Mouse (Mus musculus) layer of hippocampus, postnatal 36 days (tissue): Measurements from ENCODE around the gene Col20a1. TPM values are rescaled to one million over a fixed set of nuclear protein-coding genes. Genes with fewer than 3 reads are reported as not detected.
A peak's percentile ranks its signal among the peaks of the same experiment; 100 is the strongest.

Experiments
- DNase-seq, 2 experiments: peaks; one replicate each; pipeline ENCODE4 v3.0.0; 2022
- total RNA-seq, 2 experiments: library from RNA; stranded (reverse); gene quantifications; 2 replicates each; pipeline ENCODE4 v1.2.3; 2021

The Col20a1 gene
- 1 to 10 TPM; 2.5 to 3.2 TPM for total RNA-seq

DNA sequence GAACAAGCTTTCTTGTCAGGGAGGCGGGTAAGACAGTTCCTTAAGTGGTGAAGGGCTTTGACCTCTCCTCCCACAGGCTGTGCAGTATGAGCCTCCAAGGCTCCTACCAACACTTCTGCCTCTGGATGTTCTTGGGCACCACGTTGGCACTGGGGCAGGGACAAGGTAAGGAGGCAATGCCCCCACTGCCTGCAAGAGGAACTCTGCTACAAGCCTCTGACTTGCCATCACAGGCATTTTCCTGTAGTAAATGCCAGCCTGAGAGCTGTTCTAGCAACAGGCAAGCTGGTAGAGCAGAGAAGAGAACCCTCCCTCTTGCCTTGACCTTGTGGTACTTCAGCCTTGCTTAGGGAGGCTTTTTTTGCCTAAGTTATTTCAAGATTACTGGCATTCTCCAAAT, at the start of gene Col20a1:
Gene Col20a1, plus strand, starts transcription at position 87 of the 400 bp plus-strand sequence.
- no peak for DNase-seq

DNA sequence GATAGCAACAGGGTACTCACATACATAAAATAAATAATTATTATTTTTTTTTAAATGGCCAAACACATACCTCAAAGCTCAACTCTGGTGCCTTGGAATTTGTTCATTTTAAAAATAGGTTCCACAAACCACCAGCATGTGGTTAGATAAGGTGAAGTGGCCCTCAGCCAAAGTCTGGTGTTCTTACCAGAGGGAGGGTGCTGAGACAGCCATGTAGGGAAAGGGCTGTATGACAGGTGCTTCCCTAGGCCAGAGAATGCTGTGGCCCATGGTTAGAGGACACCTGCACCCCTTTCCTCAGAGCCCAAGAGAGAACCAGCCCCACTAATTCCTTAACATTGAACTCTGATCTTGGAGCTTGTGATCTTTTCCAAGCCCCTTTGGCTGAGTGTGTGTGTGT, 46.1 kb upstream of the Col20a1 start:
- no peak for DNase-seq

DNA sequence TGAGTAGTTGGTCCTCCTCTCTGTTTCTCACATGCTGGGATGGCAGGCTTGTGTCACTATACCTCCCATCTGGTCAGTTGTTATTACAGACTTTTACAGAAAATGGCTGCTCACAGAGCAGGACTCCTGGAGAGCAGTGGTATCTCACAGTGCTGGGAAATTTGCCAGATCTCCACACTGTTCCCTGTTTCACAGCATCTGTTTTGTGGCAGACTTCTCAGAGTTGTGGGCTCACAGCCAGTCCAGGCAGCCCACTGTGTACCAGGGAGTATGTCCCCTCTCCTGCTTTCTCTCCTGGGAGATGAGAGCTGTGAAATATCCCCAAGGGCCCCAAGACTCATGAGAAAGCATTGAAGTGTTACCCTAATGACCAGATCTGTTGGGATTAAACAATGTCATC, 44.5 kb upstream of the Col20a1 start:
- peak; percentile 36 to 48 for DNase-seq

DNA sequence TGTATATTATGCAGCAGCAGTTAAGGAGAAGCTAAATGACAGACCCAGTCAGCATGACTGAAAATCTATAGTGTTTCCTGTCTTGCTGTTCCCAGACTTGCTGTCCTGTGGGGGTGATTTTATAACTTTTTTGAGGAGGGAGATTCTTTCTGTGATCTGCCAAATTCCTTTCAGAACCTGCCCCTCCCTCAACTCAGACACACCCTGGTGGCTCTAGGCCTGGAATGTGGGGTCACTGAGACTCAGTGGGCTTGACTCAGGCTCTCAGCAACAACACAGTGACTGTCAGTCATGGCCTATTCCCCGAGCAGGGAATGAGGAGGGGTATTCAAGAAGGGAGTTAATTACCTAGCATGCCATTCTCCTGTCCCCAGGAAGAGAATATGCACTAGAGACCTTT, 36.4 kb upstream of the Col20a1 start:
- no peak for DNase-seq

DNA sequence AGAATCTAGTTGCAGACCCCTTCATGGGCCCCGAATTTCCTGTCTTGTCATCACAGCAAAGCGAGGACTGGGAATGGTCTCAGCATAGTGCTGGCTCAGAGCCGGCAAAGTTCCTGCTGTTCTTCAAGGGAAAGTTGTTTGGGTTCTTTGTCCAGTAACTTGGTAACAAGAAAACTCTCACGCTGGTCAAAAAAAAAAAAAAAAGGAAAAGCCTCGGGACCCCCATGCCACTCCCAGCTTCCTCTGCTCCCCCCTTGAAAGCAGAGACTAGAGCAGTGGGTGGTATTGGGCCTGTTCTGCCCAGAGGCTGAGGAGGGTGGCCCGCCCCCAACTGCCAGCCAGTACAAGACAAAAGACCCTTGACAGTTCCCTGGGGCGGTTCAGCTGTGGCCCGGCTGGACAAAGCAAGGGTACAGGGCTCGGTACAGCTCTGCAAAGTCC, 33.6 kb upstream of the Col20a1 start:
- peak in 1 of 2 experiments; percentile 44 for DNase-seq

DNA sequence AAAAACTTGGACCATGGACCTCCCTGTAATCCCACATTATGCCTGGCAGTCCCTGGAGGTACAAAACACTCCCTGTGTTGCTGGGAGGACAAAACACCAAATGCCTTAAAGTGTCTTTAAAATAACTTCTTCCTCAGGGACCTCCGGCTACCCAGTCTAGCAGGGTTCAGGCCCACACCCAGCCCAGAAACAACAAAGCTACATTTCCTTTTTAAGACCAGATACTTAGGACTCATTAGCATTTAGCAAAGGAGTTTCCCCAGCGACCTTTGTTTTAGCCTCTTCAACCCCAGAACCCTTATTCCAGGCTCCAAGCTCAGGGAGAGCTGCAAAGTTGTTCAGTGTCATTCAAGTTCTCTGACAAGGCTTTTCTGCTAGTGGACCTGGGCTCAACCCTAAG, 32.7 kb upstream of the Col20a1 start:
- no peak for DNase-seq

DNA sequence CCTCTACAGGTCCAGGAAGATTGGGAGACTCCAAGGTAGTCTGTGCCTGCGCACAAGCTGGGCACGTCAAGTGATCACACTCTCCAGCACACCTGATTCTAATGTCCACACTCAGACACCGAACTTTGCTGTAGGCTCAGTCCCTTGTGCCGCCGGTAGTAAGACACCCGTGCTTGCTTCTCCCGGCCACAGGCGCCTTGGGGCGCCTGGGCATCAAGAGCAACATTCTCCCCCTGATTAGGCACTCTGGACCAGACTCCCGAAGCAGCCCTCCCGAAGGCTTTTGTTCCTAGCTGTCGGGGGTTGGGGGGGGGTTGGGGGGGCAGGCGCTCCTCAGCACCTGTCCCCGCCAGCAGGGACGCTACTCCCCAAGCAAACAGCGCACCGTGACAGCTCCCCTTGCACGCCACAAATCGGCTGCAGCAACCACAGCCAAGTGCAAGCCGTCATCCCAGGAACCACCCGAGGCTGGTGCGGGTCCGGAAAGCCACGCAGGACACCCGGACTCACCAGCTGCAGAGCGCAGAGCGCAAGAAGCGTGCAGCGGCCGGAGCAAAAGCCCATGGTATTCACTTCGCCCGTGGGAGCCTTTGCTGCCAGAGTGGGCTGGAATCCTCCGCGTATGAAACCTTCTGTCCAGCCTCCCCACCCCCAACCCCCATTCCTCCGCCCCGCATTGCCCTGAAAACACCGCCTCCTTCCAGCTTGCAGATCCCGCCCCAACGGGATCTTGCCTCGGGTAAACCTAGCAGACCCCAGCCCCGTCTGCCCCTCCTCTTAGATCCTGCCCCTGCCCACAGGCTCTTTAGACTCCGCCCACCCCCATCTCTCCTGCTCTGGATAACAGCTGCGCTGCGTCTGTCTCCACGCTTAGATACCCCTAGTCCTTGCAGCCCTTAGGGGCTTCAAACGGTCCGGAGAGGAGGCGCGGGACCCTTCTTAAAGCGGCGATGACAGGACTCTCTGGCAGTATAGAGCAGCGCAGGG, 32.0 kb upstream of the Col20a1 start, which contains the start of gene Nkain4:
Gene Nkain4, minus strand, starts transcription at position 639 of the 987 bp plus-strand sequence.
- DNase-seq: peak; percentile 47 to 55

DNA sequence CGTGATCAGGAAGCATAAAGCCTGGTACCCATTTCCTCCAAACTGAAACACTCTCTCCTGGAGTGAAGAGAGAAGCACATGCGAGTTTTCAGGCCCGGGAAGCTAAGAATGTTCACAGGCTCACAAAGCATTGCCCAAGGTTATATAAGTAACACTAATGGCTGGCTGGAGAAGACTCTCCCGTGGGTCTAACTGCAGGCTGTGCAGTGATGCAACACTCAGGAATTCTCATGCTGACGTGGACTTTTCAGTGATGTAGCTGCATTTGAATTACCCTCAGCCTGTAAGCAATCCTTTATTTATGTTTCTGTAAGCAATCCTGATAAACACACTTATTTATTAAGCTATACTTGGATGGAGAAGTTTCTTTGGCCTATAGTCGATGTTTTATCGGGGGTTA, 26.7 kb upstream of the Col20a1 start:
- DNase-seq: no peak

DNA sequence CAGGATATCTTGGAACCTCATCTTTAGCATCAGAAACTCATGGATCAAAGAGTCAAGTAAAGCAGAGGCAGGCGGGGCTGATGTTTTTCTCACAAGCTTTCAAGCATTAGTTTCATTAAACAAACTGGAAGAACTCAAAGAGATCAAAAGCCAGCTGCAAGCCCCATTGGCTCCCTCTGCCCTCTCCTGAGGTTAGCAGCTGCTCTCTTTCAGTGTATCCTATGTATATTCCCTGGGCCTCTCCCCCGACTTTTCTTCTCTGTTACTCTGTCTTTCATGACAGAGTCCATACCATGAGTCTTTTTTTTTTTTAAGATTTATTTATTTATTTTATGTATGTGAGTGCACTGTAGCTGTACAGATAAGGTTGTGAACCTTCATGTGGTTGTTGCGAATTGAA, 26.1 kb upstream of the Col20a1 start:
- no peak for DNase-seq

DNA sequence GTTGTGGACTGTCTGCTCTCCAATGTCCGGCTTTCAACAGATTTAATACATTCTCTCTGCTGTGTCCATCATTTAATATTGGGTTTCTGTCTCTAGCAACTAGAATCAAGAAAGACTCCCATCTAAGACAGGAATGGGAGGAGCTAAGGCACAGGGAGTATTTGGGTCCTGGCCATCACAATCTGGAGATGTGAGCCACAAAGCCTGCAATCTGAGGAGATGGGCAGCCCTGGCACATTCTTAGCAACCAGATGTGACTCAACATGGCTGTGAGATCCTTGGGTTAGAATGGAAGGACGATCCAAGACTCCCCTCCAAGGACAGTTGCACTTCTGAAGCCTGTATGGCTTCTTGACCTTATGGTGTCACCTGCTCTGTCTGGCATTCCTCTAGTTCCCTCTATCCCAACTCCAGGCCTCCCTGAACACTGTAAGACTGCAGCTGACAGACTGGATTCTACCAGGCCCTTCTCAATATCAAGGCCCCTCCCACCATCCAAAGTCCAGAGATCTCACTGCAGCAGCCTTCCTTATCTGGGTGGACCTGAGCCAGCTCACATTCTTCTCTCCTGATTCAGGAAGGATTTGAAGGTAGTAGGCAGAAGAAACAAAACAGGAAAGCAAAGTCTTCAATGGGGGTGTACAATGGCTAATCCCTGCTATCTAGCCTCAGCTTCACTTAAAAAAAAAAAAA, 23.6 kb upstream of the Col20a1 start:
- no peak for DNase-seq

DNA sequence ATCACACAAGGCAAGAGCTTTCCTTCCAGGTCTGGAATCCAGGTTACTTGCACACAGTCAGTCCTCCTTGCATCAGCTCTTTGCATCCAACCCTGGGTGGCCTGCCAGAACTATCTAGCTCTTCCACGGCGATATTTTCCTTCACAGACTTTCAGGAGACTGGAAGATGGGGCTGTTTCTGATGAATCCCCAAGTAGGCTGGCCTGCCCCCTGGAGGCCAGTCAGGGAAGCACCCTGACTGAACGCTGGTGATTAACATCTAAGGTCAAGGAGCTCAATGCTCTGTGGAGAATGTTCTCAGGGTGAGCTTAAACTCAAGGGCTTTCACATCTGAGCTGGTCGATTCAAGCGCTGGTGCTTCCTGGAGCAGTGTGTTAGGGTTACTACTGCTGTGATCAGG, 22.4 kb upstream of the Col20a1 start:
- peak; percentile 65 to 71 for DNase-seq

DNA sequence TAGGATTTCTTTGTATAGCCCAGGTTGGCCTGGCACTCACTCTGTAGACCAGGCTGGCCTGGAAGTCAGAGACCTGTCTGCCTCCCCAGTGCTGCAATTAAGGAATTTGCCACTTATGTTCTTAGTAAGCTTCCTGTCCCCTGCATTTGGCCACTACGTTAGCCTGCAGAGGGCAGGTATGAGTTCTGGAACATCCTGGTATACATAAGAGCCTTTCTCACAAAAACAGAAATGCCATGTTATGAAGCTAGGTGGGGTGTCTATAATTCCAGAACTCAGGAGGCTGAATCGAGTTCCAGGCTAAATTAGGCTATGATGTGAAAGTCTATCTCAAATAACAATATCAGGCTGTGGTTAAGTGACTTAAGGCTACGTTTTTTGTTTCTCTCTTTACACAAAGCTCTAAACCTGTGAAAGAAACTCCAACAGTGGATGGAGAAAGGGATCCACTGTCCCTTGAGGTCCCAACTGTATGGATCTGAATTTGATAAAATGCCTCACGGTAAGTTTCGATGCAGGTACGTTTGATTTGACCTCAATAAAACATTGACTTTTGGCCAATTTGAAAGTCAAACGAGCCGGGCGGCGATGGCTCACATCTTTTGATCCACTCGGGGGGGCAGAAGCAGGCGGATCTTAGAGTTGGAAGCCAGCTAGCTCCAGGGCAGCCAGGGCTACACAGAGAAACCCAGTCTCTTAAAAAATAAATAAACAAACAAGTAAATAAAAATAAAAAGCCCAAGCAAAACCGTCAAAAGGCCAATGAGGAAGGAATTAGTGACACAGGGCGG, 20.0 kb upstream of the Col20a1 start:
- no peak for DNase-seq

DNA sequence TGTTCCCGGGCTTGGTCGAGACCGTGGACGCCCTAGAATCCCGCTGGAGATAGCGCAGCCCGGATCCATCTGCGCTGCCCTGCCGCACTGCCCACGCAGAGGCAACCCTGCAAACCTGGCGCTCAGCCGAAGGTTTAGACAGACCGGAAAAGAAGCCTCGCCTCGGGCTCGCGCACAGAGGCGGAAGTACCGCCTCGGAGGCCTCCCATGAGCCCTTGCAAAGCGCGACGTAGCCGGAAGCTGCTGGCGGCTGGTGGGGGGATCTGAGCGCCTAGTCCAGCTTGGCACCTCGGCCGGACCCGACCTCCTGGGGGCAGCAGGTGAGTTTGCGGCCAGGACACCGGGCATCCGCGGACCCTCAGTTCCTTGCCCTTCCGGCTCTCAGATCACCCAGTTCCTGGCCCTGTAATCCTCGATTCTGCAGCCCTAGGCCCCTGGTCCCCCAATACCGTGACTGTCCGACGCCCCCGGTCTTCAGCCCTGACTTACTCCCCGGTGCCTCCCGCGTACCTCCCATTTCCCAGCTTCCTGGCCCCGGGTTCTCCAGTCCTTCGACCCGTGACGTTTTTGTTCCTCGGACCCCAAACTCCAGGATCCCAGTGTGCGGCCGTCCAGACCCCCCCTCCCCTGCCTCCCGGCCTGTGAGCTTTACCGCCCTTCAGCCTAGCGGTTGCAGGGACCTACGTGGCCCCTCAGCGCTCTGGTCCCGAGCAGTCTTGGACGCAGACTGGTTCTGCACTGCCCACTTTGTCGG, 19.1 kb upstream of the Col20a1 start, which contains the start of gene Arfgap1:
Gene Arfgap1, plus strand, starts transcription at position 216 of the 754 bp plus-strand sequence.
- DNase-seq: peak; percentile 93 to 94

DNA sequence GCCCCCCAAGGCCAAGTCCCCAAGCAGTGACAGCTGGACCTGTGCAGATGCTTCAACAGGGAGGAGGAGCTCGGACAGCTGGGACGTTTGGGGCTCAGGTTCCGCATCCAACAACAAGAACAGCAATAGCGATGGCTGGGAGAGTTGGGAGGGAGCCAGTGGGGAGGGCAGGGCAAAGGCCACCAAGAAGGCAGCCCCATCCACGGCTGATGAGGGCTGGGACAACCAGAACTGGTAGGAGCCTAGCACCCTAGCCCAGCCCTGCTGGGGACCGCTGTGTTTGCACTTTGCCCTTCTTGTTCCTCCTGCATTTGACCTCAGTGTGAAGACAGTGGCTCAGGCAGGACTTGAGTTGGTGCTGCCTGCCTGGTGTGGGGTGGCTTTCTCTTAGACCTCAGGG, 5.2 kb upstream of the Col20a1 start:
- no peak for DNase-seq

DNA sequence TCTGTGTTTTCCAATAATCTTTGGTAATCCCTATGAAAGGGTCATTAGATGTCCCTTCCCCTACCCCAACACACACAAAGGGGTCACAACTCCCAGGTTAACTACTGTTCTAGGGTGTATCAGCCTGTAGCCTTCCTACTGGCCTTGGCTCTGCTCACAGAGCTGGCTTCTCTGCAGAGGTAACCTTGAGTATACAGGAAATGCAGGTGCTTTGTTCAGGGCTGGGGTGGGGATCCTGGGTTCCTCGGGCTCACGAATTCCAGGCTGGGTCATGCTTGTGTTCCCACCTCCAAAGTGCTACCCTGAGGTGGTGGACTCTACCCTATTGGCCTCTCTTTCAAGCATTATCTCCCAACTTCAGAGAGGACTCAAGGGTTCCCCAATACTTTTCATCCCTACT, 700 bp upstream of the Col20a1 start:
- DNase-seq: no peak

DNA sequence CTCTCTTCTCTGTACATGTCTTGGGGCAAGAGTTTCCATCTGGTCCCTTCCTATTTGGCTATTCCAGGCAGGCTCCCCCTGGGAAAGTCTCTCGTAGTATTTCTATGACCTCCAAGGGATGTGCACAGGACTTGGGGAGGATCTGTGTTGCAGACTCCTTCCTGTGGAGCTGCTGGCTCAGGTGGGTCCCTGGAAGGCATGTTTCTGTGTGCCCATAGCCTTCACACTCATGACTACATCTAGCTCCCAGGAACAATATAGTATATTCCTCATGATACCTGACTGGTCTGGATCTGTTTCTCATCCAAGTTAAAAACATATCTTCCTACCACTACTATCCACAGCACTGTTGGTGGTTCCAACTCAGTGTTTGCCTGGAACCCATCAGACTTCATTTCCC, 666 bp downstream of the Col20a1 start:
- no peak for DNase-seq

DNA sequence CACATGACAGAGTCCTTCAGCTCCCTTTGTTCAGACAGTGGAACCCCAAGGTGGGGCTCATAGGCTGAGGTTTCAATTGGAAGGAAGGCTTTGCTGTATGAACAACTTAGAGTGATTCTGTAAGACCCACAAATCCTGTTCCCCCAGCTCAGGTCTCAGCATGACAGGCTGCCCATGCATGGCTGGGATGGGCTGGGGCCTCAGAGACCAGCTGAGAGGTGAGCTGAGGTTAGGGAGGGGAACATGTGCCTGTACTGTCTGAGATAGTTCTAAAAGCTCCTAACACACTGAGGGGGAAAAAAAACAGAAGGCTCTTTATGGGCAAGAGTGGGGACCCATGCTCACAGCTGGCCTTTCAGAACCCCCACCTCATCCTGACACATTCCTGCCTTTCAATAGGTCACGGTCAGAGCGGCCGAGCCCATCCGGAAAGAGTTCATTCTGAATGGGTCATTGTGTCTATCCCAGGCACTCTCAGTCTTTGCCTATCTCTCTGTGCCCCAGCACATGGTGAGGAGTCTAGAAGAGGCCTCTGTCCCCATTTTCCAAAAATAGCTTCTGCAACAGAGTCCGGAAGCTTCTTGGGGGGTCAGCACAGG, 1.2 kb downstream of the Col20a1 start:
- DNase-seq: no peak

DNA sequence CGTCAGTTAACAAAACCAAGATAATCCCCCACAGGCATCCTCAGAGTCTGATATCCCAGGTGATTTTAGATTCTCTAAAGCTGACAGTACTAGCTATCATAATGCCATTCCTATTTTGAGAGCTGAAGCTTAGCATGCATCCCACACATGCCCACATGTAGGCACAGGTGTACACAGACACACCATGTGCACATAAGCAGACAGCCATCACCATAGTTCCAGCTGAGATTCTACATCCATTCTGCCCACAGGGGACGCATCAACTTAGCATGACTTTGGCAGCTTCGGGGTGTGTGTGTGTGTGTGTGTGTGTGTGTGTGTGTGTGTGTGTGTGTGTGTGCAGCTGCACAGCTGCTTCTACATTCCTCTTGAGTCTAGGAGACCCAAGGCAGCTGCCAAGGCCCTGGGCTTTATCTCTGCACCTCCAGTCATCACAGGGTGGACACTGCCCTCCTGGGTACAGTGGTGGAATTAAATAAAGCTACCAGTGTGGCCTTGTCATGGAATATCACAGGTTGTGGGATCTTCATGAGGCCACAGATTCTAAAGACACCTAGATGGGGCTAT, 2.1 kb downstream of the Col20a1 start:
- no peak for DNase-seq

DNA sequence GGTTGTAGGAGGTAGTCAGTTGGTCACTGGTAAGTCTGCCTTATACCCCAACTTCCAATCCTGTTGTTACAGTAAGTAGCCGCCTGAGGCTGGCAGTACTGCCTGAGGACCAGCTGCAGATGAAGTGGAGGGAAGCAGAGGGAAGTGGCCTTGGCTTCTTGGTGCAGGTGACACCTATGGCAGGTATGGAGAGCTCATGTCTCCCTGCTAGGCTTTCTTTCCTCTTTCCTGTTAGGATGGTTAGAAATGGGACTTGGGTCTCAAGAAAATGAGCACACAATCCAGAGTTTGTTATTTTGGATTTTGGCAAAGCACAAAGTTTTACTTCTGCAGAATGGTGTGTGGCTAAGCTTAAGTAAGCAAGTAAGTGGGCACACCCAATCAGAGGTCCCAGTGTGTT, 2.6 kb downstream of the Col20a1 start:
- no peak for DNase-seq

DNA sequence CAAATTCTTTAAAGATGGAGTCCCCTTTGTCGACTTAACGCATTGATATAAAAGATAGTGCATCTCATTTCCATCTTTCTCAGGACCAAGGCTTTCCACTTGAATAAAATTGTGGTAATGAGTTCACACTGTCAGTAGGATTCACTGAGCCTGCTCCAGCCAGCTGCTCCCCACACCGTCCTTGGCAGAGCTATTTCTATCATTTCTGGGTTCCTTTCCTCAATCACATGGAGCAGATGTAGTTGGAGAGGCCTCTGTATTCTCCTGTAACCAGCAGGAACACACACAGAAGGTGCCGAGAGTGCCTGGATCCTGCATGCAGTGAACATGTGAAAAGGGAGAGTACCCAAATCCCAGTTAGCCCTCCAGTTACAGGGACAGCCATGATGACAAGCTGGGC, 4.0 kb downstream of the Col20a1 start:
- DNase-seq: no peak

DNA sequence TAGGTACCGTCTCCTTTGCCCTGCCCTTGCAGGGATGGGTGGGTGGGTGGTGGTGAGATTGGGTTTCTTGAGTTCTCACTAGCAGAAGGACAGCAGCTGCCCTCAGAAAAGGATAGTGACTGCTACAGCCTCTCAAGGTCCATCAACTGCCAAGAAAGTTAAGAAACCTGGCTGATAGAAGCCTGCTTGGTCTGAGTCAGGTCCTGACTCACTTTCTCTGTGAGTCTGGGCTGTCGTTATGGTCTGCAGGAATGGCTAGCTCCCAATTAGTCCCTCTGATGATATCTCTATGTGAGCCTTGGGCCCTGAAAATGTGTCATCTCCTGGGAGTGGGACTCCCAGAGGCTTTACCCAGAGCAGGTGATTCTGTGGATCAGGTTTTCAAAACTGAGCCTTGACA, 8.0 kb downstream of the Col20a1 start:
- DNase-seq: no peak
